Mouse (Mus musculus) stomach, postnatal 0 days (tissue): ENCODE measurements around the gene Adrb1.

ENCODE experiments used
- CTCF ChIP-seq: IDR thresholded peaks from 2 replicates; pipeline ENCODE4 v1.5.1; 2016; ENCODE audit warnings: antibody characterized with exemption, low read depth, mild to moderate bottlenecking, moderate library complexity
- EP300 ChIP-seq: optimal IDR thresholded peaks from 2 replicates; pipeline ENCODE3; 2016; ENCODE audit warnings: antibody characterized with exemption

GRCm38 (mm10) chr19:56736287-56736686, 14.3 kb downstream of the Adrb1 start:
- TF ChIP-seq EP300 (no peak), CTCF (no peak)
